Mouse (Mus musculus): ENCODE measurements around the gene Rp9. TPM values are rescaled to one million over a fixed set of nuclear protein-coding genes. Genes with fewer than 3 reads are reported as not detected.

The Rp9 gene
- polyA plus RNA-seq, 1 experiment, result not detected

- Histone ChIP-seq H3K27ac (ENCODE audit: insufficient read depth, low read depth, low read length) (no peak overlapping the region), H3K4me3 (ENCODE audit: insufficient read depth, low read depth, low read length) (no peak overlapping the region), H3K4me1 (ENCODE audit: control insufficient read depth, insufficient read depth, low read length) (peaks cover 8% of the 10 kb centered on the region)
- TF ChIP-seq POLR2A (IDR thresholded peaks at IDR 0.05; ENCODE audit: insufficient read depth, low read depth, low read length) (no peak), CTCF (IDR thresholded peaks at IDR 0.05; ENCODE audit: insufficient read depth, low read depth, low read length) (no peak)
- WGBS, result 77% methylated on average over 14 of the region's 14 CpGs
Measured at GRCm38 (mm10) chr9:22428666-22429410, 40.7 kb downstream of the Rp9 start.

GRCm38 (mm10) chr9:22428028-22428665 is 41.4 kb downstream of the Rp9 start:
- TF ChIP-seq CTCF (IDR thresholded peaks at IDR 0.05; ENCODE audit: insufficient read depth, low read depth, low read length) (no peak), POLR2A (IDR thresholded peaks at IDR 0.05; ENCODE audit: insufficient read depth, low read depth, low read length) (no peak)
- Histone ChIP-seq H3K27ac (ENCODE audit: insufficient read depth, low read depth, low read length) (no peak overlapping the region), H3K4me1 (ENCODE audit: control insufficient read depth, insufficient read depth, low read length) (peaks cover 8% of the 10 kb centered on the region), H3K4me3 (ENCODE audit: insufficient read depth, low read depth, low read length) (no peak overlapping the region)
- 68% methylated on average over 4 of the region's 4 CpGs for WGBS

GRCm38 (mm10) chr9:22424719-22425118 is 44.8 kb downstream of the Rp9 start:
- H3K4me3 ChIP-seq (ENCODE audit: insufficient read depth, low read depth, low read length), result no peak overlapping the region
- peaks cover 6% of the 10 kb centered on the region; the same call in 1 of the 2 replicates for H3K4me1 ChIP-seq (ENCODE audit: control insufficient read depth, insufficient read depth, low read length)
- 93% methylated on average over 4 of the region's 4 CpGs for WGBS
- TF ChIP-seq CTCF (IDR thresholded peaks at IDR 0.05; ENCODE audit: insufficient read depth, low read depth, low read length) (no peak), POLR2A (IDR thresholded peaks at IDR 0.05; ENCODE audit: insufficient read depth, low read depth, low read length) (no peak)
- H3K27ac ChIP-seq (ENCODE audit: insufficient read depth, low read depth, low read length), result no peak overlapping the region

- Histone ChIP-seq H3K27ac (ENCODE audit: insufficient read depth, low read depth, low read length) (no peak overlapping the region), H3K4me1 (ENCODE audit: control insufficient read depth, insufficient read depth, low read length) (peaks cover 6% of the 10 kb centered on the region; the same call in 1 of the 2 replicates), H3K4me3 (ENCODE audit: insufficient read depth, low read depth, low read length) (no peak overlapping the region)
- 80% methylated on average over 10 of the region's 10 CpGs for WGBS
- no peak for TF ChIP-seq CTCF (IDR thresholded peaks at IDR 0.05; ENCODE audit: insufficient read depth, low read depth, low read length)
- TF ChIP-seq POLR2A (IDR thresholded peaks at IDR 0.05; ENCODE audit: insufficient read depth, low read depth, low read length), result no peak
Measured at GRCm38 (mm10) chr9:22424196-22424595, 45.3 kb downstream of the Rp9 start.

- Histone ChIP-seq H3K27ac (ENCODE audit: insufficient read depth, low read depth, low read length) (no peak overlapping the region), H3K4me1 (ENCODE audit: control insufficient read depth, insufficient read depth, low read length) (0 out of 2 replicates have a peak, but pooled peaks cover 3% of the 10 kb centered on the region), H3K4me3 (ENCODE audit: insufficient read depth, low read depth, low read length) (no peak overlapping the region)
- TF ChIP-seq CTCF (IDR thresholded peaks at IDR 0.05; ENCODE audit: insufficient read depth, low read depth, low read length), result no peak
- WGBS, result 64% methylated on average over 1 of the region's 1 CpGs
Measured at GRCm38 (mm10) chr9:22423507-22423906, 46.0 kb downstream of the Rp9 start.

GRCm38 (mm10) chr9:22422559-22422958 is 47.0 kb downstream of the Rp9 start:
- Histone ChIP-seq H3K4me3 (ENCODE audit: insufficient read depth, low read depth, low read length) (no peak overlapping the region), H3K4me1 (ENCODE audit: control insufficient read depth, insufficient read depth, low read length) (peaks cover 3% of the 10 kb centered on the region), H3K27ac (ENCODE audit: insufficient read depth, low read depth, low read length) (no peak overlapping the region)
- TF ChIP-seq POLR2A (IDR thresholded peaks at IDR 0.05; ENCODE audit: insufficient read depth, low read depth, low read length) (no peak), CTCF (IDR thresholded peaks at IDR 0.05; ENCODE audit: insufficient read depth, low read depth, low read length) (no peak)
- WGBS, result 38% methylated on average over 1 of the region's 1 CpGs

- no peak overlapping the region for H3K4me3 ChIP-seq (ENCODE audit: insufficient read depth, low read depth, low read length)
- WGBS, result 63% methylated on average over 7 of the region's 7 CpGs
- no peak overlapping the region for H3K27ac ChIP-seq (ENCODE audit: insufficient read depth, low read depth, low read length)
- TF ChIP-seq POLR2A (IDR thresholded peaks at IDR 0.05; ENCODE audit: insufficient read depth, low read depth, low read length) (no peak), CTCF (IDR thresholded peaks at IDR 0.05; ENCODE audit: insufficient read depth, low read depth, low read length) (no peak)
- H3K4me1 ChIP-seq (ENCODE audit: control insufficient read depth, insufficient read depth, low read length), result peaks cover 3% of the 10 kb centered on the region
Measured at GRCm38 (mm10) chr9:22420491-22420890, 49.1 kb downstream of the Rp9 start.

GRCm38 (mm10) chr9:22419877-22420276 is 49.7 kb downstream of the Rp9 start:
- no peak overlapping the region for H3K27ac ChIP-seq (ENCODE audit: insufficient read depth, low read depth, low read length)
- WGBS, result 87% methylated on average over 3 of the region's 3 CpGs
- TF ChIP-seq POLR2A (IDR thresholded peaks at IDR 0.05; ENCODE audit: insufficient read depth, low read depth, low read length), result no peak
- no peak for TF ChIP-seq CTCF (IDR thresholded peaks at IDR 0.05; ENCODE audit: insufficient read depth, low read depth, low read length)
- H3K4me1 ChIP-seq (ENCODE audit: control insufficient read depth, insufficient read depth, low read length), result peaks cover 3% of the 10 kb centered on the region
- H3K4me3 ChIP-seq (ENCODE audit: insufficient read depth, low read depth, low read length), result no peak overlapping the region

- H3K27ac ChIP-seq (ENCODE audit: insufficient read depth, low read depth, low read length), result peak overlapping the region; percentile 75
- TF ChIP-seq POLR2A (IDR thresholded peaks at IDR 0.05; ENCODE audit: insufficient read depth, low read depth, low read length) (no peak), CTCF (IDR thresholded peaks at IDR 0.05; ENCODE audit: insufficient read depth, low read depth, low read length) (no peak)
- H3K4me1 ChIP-seq (ENCODE audit: control insufficient read depth, insufficient read depth, low read length), result peaks cover 10% of the 10 kb centered on the region
- 27% methylated on average over 6 of the region's 6 CpGs for WGBS
- H3K4me3 ChIP-seq (ENCODE audit: insufficient read depth, low read depth, low read length), result no peak overlapping the region
Measured at GRCm38 (mm10) chr9:22417547-22417946, 52.0 kb downstream of the Rp9 start.
